Mouse (Mus musculus) embryonic facial prominence, embryonic 12.5 days (tissue): Measurements from ENCODE around the gene Pola2. TPM values are rescaled to one million over a fixed set of nuclear protein-coding genes. Genes with fewer than 3 reads are reported as not detected.
A peak's percentile ranks its signal among the peaks of the same experiment; 100 is the strongest.

Experiments
- ATAC-seq: fragments of 200-750 bp; cut with Nextera tagmentation; 2 replicates; pipeline ENCODE4 v1.8.0; 2017; ENCODE audit not compliant: insufficient number of reproducible peaks, insufficient read depth, low FRiP score, low TSS enrichment
- H3K27ac ChIP-seq: fragments of 300-500 bp; sonication (generic); 2 replicates; pipeline ENCODE4 v1.5.1; 2016; ENCODE audit warnings: mild to moderate bottlenecking
- H3K27me3 ChIP-seq: fragments of 300-500 bp; sonication (generic); 2 replicates; pipeline ENCODE4 v1.6.1; 2016; ENCODE audit warnings: mild to moderate bottlenecking, moderate library complexity
- H3K36me3 ChIP-seq: fragments of 300-500 bp; sonication (generic); 2 replicates; pipeline ENCODE4 v1.6.1; 2016; ENCODE audit warnings: mild to moderate bottlenecking
- H3K4me1 ChIP-seq: fragments of 300-500 bp; sonication (generic); 2 replicates; pipeline ENCODE4 v1.6.1; 2016
- H3K4me2 ChIP-seq: fragments of 300-500 bp; sonication (generic); replicated peaks from 2 replicates; pipeline ENCODE4 v1.6.1; 2016; ENCODE audit warnings: mild to moderate bottlenecking, moderate library complexity
- H3K4me3 ChIP-seq: fragments of 300-500 bp; sonication (generic); 2 replicates; pipeline ENCODE4 v1.5.1; 2016; ENCODE audit warnings: mild to moderate bottlenecking
- H3K9ac ChIP-seq: fragments of 300-500 bp; sonication (generic); 2 replicates; pipeline ENCODE4 v1.6.1; 2016; ENCODE audit warnings: mild to moderate bottlenecking, moderate library complexity
- H3K9me3 ChIP-seq: fragments of 300-500 bp; sonication (generic); 2 replicates; pipeline ENCODE4 v1.6.1; 2016; ENCODE audit warnings: mild to moderate bottlenecking, moderate library complexity
- WGBS: fragments of 180-500 bp; shearing (Covaris S2); methylation state at CpG from one replicate; pipeline ENCODE4 v1.1.7; 2016; 5-methylcytosine and 5-hydroxymethylcytosine counted together
- polyA plus RNA-seq: library from polyadenylated mRNA; unstranded; fragments of >200 nt; fragmentation: Nextera tagmentation; extraction: Ambion mirVana; gene quantifications from 2 replicates; pipeline ENCODE4 v1.2.1, GENCODE M21; 2016

The Pola2 gene
- polyA plus RNA-seq, 1 experiment from 2014 or later: 80.5 TPM

DNA sequence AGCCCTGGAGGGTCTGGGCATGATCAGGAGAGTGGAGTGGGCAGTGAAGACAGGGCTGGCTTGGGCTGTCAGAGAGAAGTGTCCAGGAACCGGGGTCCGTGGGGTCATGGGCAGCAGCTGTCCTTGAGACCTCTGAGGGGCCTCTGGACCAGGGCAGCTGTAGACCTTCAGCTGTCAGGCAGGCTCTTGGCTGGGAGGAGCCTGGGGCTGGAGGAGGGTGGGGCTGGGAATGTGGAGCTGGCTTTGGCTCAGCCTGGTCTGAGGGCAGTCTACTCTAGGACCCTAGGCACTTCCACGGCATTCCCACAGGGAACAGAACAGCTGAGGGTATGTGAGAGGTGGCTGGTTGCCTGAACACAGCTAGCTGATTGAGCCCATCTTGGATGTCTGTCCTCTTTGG, 28.7 kb downstream of the Pola2 start:
- Histone ChIP-seq H3K4me1 (0 out of 2 replicates have a peak, but pooled peaks cover 4% of the 10 kb centered on the region), H3K9me3 (no peaks in the 10 kb centered on the region), H3K4me3 (no peak overlapping the region), H3K9ac (no peak overlapping the region), H3K4me2 (no peak overlapping the region), H3K27ac (no peak overlapping the region), H3K27me3 (no peaks in the 10 kb centered on the region), H3K36me3 (0 out of 2 replicates have a peak, but pooled peaks cover 6% of the 10 kb centered on the region)
- ATAC-seq: no peak
- WGBS: 44% methylated on average over 3 of the region's 3 CpGs

DNA sequence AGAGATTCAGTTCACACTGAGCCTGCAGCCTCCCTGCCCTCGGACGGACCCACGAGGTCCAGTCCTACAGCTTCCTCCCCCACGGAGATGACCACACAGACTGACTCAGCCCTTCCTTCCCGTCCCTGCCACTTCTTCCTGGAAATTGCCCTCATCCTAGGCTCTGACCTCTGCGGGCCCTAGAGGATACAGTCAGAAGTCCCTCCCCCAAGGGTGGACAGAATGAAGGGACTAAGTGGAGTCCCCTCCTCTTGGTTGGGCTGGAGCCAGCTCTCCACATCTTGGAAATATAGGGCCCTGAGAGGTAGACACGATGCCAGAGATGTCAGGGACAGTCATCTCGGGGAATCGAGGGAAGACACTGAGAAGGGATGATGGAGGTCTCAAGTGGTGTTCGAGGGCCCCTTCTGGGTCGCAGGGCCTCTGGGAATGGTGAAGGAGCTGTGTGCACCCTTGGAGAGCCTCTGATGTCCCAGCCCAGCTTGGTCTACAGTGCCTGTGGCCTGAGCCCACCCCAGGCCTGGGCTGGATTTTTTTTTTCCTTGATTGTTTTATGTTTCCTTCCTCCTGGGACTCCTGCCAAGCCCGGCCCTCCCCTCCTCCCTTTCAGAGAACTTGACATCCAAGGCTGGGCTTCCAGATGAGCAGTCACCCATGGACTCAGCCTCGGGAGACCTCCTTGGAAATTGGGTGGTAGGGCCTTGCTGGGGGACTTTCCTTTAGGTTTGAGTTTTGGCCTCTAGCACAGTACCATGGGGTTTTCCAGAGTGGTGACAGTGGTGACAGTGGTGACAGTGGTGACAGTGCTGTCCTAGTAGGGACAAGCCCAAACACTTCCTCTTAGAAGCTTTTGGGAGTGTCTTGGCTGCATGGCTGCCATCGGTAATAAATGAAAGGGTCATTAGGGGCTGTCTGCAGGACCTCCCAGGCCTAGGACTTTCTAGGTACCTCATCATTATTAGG, 34.1 kb downstream of the Pola2 start:
- Histone ChIP-seq H3K27ac (no peak overlapping the region), H3K4me1 (peaks cover 14% of the 10 kb centered on the region; the same call in 1 of the 2 replicates), H3K27me3 (0 out of 2 replicates have a peak, but pooled peaks cover 10% of the 10 kb centered on the region), H3K36me3 (no peaks in the 10 kb centered on the region), H3K4me3 (no peak overlapping the region), H3K9ac (no peak overlapping the region), H3K9me3 (no peaks in the 10 kb centered on the region), H3K4me2 (no peak overlapping the region)
- no peak for ATAC-seq
- WGBS: 71% methylated on average over 14 of the region's 14 CpGs

DNA sequence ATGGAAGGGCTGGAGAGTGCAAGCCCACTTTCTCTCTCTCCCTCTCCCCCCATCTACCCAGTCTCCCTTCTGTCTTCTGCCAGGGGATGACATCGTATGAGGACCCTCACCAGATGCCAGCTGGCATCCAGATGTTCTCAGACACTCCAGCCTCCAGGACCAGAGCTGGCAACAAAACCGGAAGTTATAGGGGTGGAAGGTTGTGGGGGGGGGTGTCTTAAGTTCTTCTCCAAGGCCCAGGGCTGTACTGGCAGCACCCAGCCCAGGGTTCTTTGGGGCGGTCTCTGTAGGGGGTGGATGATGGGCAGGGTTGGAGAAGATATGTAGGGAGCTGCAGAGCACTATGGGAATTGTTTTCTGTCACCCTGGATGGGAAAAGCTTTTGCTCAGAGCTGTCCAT, 35.5 kb downstream of the Pola2 start:
- no peak overlapping the region for H3K9ac ChIP-seq
- H3K4me2 ChIP-seq: no peak overlapping the region
- 43% methylated on average over 3 of the region's 3 CpGs for WGBS
- peaks cover 14% of the 10 kb centered on the region; the same call in 1 of the 2 replicates for H3K4me1 ChIP-seq
- no peaks in the 10 kb centered on the region for H3K9me3 ChIP-seq
- H3K4me3 ChIP-seq: no peak overlapping the region
- no peak for ATAC-seq
- no peaks in the 10 kb centered on the region for H3K36me3 ChIP-seq
- no peak overlapping the region for H3K27ac ChIP-seq
- H3K27me3 ChIP-seq: 0 out of 2 replicates have a peak, but pooled peaks cover 10% of the 10 kb centered on the region

DNA sequence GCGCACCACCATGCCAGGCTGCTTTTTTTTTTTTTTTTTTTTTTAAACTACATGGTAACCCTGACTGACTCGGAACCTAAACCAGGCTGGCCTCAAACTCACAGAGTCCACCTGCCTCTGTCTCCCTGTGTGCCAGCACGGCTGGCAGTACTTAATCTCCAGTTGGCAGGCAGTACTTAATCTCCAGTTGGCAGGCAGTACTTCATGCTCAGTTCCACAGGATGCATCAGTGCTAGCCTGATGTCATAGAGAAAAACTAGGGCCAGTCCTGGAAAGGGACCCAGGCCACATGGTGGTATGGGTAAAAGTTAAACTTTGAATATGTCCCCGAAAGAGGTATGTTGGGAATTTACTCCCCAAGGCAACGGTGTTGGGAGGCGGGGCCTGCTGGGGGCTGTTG, 35.9 kb downstream of the Pola2 start:
- ATAC-seq: no peak
- Histone ChIP-seq H3K27ac (no peak overlapping the region), H3K9ac (no peak overlapping the region), H3K36me3 (no peaks in the 10 kb centered on the region), H3K4me2 (no peak overlapping the region), H3K4me3 (no peak overlapping the region), H3K9me3 (no peaks in the 10 kb centered on the region), H3K4me1 (peaks cover 14% of the 10 kb centered on the region; the same call in 1 of the 2 replicates), H3K27me3 (0 out of 2 replicates have a peak, but pooled peaks cover 10% of the 10 kb centered on the region)
- 71% methylated on average over 6 of the region's 6 CpGs for WGBS

DNA sequence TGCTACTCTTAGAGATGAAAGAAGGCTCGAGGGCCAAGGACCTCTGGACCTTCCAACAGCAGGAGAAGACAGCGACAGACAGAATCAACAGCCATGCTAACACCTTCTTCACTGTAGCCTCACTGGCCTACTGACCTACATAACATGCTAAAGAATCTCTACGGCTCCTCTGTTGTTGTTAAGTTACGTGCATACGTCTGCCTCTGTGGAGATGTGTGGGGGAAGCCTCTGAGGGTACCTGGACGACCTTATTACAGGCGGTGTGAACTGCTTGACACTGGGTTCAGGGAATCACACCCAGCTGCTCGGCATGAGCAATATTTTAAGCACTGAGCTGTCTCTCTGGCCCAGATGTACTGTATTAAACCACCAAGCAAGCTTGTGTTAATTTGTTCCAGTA, 36.5 kb downstream of the Pola2 start:
- H3K27ac ChIP-seq: no peak overlapping the region
- H3K4me3 ChIP-seq: no peak overlapping the region
- H3K27me3 ChIP-seq: 0 out of 2 replicates have a peak, but pooled peaks cover 10% of the 10 kb centered on the region
- no peaks in the 10 kb centered on the region for H3K9me3 ChIP-seq
- H3K36me3 ChIP-seq: no peaks in the 10 kb centered on the region
- 61% methylated on average over 8 of the region's 8 CpGs for WGBS
- no peak overlapping the region for H3K4me2 ChIP-seq
- no peak for ATAC-seq
- H3K4me1 ChIP-seq: peaks cover 14% of the 10 kb centered on the region; the same call in 1 of the 2 replicates
- H3K9ac ChIP-seq: no peak overlapping the region

DNA sequence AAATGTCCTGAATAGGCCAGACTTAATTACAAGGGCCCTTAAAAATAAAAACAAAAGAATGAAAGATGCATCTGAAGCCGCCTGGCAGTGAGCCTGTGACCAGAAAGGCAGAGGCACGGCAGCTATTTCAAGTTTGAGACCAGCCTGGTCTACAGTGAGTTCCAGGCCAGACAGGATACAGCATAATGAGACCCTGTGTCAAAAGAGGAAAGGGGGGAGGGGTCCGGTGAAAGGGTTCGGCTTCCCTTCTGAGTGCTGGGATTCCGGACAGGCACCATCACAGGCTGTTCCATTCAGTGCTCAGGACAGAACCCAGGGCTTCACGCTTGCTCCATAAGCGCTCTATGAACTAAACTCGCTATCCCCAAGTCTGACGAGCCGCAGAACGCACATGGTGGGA, 37.0 kb downstream of the Pola2 start:
- ATAC-seq: no peak
- Histone ChIP-seq H3K9me3 (no peaks in the 10 kb centered on the region), H3K4me2 (no peak overlapping the region), H3K4me1 (peaks cover 14% of the 10 kb centered on the region; the same call in 1 of the 2 replicates), H3K27me3 (0 out of 2 replicates have a peak, but pooled peaks cover 10% of the 10 kb centered on the region), H3K36me3 (no peaks in the 10 kb centered on the region), H3K27ac (no peak overlapping the region), H3K4me3 (no peak overlapping the region), H3K9ac (no peak overlapping the region)
- 61% methylated on average over 11 of the region's 11 CpGs for WGBS

DNA sequence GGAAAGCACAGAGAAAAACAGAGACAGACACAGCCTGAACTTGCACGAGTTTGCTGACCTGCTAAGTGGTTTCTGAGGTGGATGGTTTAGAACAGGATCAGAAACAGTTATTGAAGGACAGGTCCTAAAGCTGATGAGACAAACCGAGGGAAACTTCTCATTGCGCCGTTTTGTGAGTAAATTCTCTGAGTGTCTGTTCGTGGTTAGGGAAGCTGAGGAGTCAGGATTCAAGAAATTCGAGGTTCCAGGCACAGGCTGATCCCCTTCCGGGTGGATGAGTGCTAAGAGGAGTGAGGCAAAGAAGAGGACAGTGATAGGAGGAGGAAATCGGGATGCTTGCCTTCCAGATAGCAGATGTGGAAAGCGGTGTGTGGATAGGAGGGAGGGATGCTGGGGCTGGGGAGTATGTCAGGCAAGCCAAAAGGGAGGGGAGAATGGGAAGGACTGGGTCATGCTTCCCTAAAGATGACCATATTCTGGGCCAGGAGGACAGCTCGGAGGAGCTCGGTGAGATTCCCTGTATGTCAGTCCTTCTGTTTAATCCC, 38.6 kb downstream of the Pola2 start:
- H3K27ac ChIP-seq: no peak overlapping the region

DNA sequence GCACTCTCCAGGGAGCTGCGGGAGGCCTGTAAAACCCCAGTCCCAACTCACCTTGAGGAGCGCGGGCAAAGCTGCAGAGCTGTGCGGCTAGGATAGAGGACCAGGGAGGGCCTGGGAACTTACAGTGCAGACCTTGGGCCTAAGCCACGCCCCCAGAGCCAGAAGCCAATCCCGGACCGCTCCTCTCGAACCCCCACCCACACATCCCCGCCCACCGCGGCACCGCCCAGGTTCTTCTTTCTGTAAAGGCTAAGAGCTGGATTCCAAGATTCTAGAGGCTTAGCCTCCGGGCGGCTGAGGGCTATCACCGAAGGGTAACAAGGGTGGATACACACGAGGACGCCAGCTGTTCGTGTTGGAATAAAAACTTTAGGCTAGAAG, 39.3 kb downstream of the Pola2 start, which contains the start of gene Cdc42ep2:
Cdc42ep2 (minus strand) TSS at position 104 of the 381 bp plus-strand sequence.
- no peaks in the 10 kb centered on the region for H3K36me3 ChIP-seq
- peaks cover 14% of the 10 kb centered on the region; the same call in 1 of the 2 replicates for H3K4me1 ChIP-seq
- ATAC-seq: peak; percentile 93
- peak within 1 kb of the TSS; percentile 51; the same call in 1 of the 2 replicates for H3K27ac ChIP-seq
- WGBS: under 1% methylated on average over 18 of the region's 18 CpGs
- H3K4me2 ChIP-seq: peak within 1 kb of the TSS; percentile 99
- peak within 1 kb of the TSS; percentile 49 for H3K9ac ChIP-seq
- H3K27me3 ChIP-seq: 0 out of 2 replicates have a peak, but pooled peaks cover 10% of the 10 kb centered on the region
- peak within 1 kb of the TSS; percentile 47 for H3K4me3 ChIP-seq
- H3K9me3 ChIP-seq: no peaks in the 10 kb centered on the region

More for the DNA sequence above, 38.6 kb downstream of the Pola2 start:
- ATAC-seq: no peak
- H3K36me3 ChIP-seq: no peaks in the 10 kb centered on the region
- H3K9ac ChIP-seq: no peak overlapping the region
- peak overlapping the region; percentile 99 for H3K4me2 ChIP-seq
- H3K4me1 ChIP-seq: peaks cover 14% of the 10 kb centered on the region; the same call in 1 of the 2 replicates
- 29% methylated on average over 11 of the region's 11 CpGs for WGBS
- H3K9me3 ChIP-seq: no peaks in the 10 kb centered on the region
- peak overlapping the region; percentile 47 for H3K4me3 ChIP-seq
- H3K27me3 ChIP-seq: 0 out of 2 replicates have a peak, but pooled peaks cover 10% of the 10 kb centered on the region

DNA sequence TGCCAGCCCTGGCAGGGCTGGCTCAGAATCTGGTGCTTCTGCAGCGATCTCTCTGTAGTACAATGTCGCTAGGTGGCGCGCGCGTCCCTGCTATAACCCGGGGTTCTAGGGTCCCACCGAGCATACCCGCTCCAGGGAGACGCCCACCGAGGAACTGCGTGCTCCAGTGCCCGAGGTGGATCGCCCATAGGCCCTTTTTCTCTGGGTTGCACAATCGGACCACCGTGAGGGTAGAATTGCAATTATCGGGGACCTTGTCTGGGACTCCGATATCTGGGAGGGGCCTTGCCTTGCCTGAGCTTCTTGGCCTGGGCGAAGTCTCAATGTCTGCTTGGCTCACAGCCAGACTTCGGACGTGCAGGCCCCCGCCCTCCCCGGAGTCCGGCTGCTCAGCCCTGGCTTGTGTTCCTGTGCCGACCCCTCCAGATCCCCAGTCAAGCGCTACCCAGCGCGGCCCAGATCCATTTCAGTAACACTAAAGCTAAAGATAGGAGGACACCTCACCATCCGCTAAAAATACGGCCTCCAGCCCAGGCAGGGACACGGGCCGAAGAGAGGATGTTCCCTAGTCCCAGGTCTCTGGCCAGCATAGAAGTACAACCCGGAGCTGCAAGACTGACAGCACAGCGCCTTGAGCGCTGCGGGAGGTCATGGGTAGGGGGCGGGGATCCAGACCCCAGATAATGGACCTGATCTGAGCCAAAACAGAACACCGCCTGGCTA, 39.9 kb downstream of the Pola2 start:
- Histone ChIP-seq H3K9ac (peak overlapping the region; percentile 49), H3K27me3 (0 out of 2 replicates have a peak, but pooled peaks cover 10% of the 10 kb centered on the region), H3K27ac (peak overlapping the region; percentile 51; the same call in 1 of the 2 replicates), H3K4me2 (peak overlapping the region; percentile 99), H3K9me3 (no peaks in the 10 kb centered on the region), H3K4me3 (peak overlapping the region; percentile 47), H3K4me1 (peaks cover 14% of the 10 kb centered on the region; the same call in 1 of the 2 replicates), H3K36me3 (no peaks in the 10 kb centered on the region)
- ATAC-seq: peak; percentile 78
- under 1% methylated on average over 38 of the region's 38 CpGs for WGBS

DNA sequence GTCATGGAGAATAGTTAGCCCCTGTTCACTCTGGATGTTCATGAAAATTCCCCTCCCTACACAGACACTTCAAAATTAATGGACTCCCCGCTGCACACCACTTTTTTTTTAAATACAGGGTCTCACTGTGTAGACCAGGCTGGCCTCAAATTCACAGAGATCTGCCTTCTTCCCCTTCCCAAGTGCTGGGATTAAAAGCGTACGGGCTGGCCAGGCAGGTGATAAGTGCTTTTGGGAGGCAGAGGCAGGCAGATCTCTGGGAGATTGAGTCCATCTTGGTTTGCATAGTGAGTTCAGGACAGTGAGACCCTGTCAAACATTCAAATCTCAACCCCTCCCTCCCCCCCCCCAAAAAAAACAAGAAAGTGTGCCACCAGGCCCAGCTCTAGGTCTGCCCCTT, 41.0 kb downstream of the Pola2 start:
- Histone ChIP-seq H3K4me1 (0 out of 2 replicates have a peak, but pooled peaks cover 7% of the 10 kb centered on the region), H3K36me3 (no peaks in the 10 kb centered on the region), H3K4me3 (no peak overlapping the region), H3K27ac (no peak overlapping the region), H3K9ac (no peak overlapping the region), H3K4me2 (no peak overlapping the region), H3K27me3 (0 out of 2 replicates have a peak, but pooled peaks cover 10% of the 10 kb centered on the region), H3K9me3 (no peaks in the 10 kb centered on the region)
- no peak for ATAC-seq
- 95% methylated on average over 3 of the region's 3 CpGs for WGBS
